Mouse (Mus musculus): ENCODE measurements around the gene Atp5d. TPM values are rescaled to one million over a fixed set of nuclear protein-coding genes. Genes with fewer than 3 reads are reported as not detected.

Atp5d gene
- total RNA-seq, 1 experiment, result 226 TPM

DNA sequence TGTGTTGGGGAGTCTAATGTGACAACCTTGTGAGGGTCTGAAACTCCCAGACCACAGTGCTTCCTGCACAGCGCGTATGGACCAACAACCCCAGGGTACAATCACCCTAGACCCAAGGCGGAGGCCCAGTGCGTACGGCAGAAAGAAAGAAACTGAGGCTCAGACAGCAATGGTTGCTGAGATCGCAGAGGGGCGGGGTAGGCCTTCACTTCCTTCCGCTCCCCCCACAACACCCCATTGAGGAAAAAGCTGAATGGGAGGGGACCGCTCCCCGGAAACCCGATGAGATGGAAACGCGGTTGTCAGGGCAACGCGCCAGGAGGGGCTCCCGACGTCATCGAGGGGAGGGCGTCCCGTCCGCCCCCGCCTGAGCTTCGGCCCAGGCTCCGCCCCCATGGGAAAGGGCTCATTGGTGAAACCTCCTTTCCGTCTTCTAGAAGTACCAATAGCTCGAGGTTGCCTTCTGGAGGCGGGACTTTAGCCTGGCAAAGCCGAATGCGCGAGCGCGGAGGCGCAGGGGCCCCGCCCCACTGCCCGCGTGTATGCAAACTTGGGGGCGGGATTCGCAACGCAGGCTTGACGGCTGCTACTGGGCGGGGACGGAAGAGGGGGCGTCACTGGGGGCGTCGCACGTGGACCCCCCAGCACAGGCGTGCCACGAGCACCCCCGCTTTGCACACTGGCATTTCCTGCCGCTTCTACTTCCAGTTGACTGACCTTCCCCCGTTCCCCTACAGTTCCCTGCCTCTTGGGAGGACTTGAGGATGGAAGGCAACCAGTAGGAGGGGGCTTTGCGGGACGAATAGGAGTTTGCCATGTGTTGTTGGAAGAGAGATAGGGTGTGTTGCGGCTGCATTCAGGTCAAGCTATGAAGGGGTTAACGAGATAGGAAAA is 21.4 kb downstream of the Atp5d start:
- peak overlapping the region; percentile 88 for H3K27ac ChIP-seq (ENCODE audit: insufficient read depth, low read depth, low read length, poor library complexity, severe bottlenecking)
- peaks cover 24% of the 10 kb centered on the region for H3K36me3 ChIP-seq (ENCODE audit: control insufficient read depth, insufficient read depth, low read length, poor library complexity, severe bottlenecking)
- peak; percentile 35; the same call in 1 of the 2 replicates for TF ChIP-seq HCFC1 (IDR thresholded peaks at IDR 0.05; ENCODE audit: borderline replicate concordance, insufficient read depth, low read length)
- no peak for TF ChIP-seq MAFK (IDR thresholded peaks at IDR 0.05; ENCODE audit: insufficient read depth, low read depth, low read length)
- peak; percentile 85 for TF ChIP-seq CHD2 (IDR thresholded peaks at IDR 0.05; ENCODE audit: low read depth, low read length)
- H3K9me3 ChIP-seq (ENCODE audit: control insufficient read depth, insufficient read depth, low read depth, low read length), result no peaks in the 10 kb centered on the region
- peaks cover 4 to 38% of the 10 kb centered on the region in 2 experiments for H3K4me1 ChIP-seq (ENCODE audit: control insufficient read depth in 2 of 2, insufficient read depth in 2 of 2, low read length in 2 of 2, poor library complexity in 1 of 2)
- peak overlapping the region; percentile 45 to 57 for H3K4me3 ChIP-seq (ENCODE audit: insufficient read depth in 1 of 2, low read depth in 1 of 2, low read length in 2 of 2, poor library complexity in 1 of 2, severe bottlenecking in 1 of 2)
- in situ Hi-C loops (cut with MboI; ENCODE audit: low sequenced_read_pairs in 2 of 2, unreplicated experiment in 2 of 2), result no loop called here
- peak overlapping the region; percentile 71 for H3K9ac ChIP-seq (ENCODE audit: insufficient read depth, low read depth, low read length, poor library complexity, severe bottlenecking)
- DNase-seq (ENCODE audit: low read depth, low spot score), result peak; percentile 94

DNA sequence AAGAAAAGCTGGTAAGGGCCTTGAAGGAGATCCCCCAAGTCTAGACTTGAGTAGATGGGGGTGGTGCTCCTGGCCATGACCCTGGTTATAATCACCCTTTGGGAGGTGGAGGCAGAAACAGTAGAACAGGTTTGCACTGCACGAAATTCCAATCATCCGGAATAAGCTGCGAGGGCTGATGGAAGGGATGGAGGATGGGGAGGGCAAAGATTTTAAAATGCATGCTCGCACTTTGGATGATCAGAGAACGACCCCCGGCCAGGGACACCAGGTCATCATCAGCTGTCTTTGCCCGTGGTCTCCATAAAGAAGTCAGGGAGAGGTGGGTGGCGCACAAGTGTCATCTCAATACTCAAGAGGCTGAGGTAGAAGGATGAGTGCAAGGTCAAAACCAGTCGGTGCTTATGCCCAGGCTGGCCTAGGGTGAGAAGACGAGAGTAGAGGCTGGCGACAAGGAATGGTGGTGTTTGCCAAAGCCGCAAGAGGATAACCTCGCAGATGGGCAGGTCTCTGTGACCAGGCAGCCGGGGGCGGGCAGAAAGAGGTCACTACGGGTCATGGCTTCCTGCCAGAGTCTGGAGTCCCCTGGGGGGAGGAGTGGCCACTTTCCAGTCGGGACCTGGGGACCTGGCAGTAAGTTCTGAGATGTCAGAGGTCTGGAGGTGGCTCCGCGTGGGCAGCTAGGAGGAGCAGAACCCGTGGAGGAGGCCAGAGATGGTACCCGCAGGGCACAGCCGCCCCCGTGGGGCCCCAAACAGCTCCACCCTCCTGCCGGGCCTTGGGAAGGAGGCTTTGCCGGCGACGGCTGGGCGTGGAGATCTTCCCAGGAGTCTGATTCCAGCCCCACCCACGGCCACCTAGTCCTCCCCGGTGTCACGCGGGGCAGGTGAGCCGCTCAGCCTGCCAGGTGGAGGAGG is 22.3 kb downstream of the Atp5d start:
- Histone ChIP-seq H3K9ac (ENCODE audit: insufficient read depth, low read depth, low read length, poor library complexity, severe bottlenecking) (peak overlapping the region; percentile 71), H3K4me3 (ENCODE audit: insufficient read depth in 1 of 2, low read depth in 1 of 2, low read length in 2 of 2, poor library complexity in 1 of 2, severe bottlenecking in 1 of 2) (peak overlapping the region; percentile 45 to 57), H3K4me1 (ENCODE audit: control insufficient read depth in 2 of 2, insufficient read depth in 2 of 2, low read length in 2 of 2, poor library complexity in 1 of 2) (peaks cover 7 to 38% of the 10 kb centered on the region in 2 experiments), H3K9me3 (ENCODE audit: control insufficient read depth, insufficient read depth, low read depth, low read length) (no peaks in the 10 kb centered on the region), H3K27ac (ENCODE audit: insufficient read depth, low read depth, low read length, poor library complexity, severe bottlenecking) (peak overlapping the region; percentile 88), H3K36me3 (ENCODE audit: control insufficient read depth, insufficient read depth, low read length, poor library complexity, severe bottlenecking) (peaks cover 15% of the 10 kb centered on the region)
- DNase-seq (ENCODE audit: low read depth, low spot score), result no peak
- in situ Hi-C loops (cut with MboI; ENCODE audit: low sequenced_read_pairs in 2 of 2, unreplicated experiment in 2 of 2), result no loop called here
- TF ChIP-seq ZNF384 (IDR thresholded peaks at IDR 0.05; ENCODE audit: low read depth, low read length), result no peak

DNA sequence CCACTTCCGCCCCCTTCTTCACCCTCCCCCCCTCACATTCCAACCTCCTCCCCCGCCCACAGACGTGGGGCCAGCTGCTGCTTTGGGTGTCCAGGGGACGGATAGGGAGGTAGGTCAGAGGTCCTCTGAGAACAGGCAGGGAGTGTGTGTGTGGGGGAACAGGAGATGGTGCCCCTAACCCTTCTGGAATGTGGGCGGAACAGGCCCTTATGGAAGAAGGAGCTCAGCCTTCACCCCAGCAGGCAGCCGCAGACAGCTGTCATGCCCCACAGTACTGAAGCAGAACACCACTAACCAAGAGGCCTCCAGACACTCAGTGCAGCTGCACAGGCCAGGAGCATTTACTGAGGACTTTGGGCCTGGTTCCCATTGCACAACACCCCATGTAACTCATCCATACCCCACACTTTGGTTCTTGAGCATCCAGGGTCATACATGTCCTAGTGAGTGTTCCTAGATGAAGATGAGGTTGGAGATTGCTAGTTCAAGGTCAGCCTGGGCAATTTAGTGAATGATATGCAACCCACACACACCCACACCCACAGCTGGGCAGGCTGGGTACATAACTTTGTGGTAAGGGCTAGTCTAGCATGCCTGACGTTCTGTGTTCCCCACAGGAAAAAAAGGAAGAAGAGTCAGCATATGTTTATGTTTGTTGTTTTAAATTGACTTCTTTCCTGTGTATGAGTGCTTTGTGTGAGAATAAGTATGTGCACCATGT is 23.2 kb downstream of the Atp5d start:
- in situ Hi-C loops (cut with MboI; ENCODE audit: low sequenced_read_pairs in 2 of 2, unreplicated experiment in 2 of 2), result no loop called here
- Histone ChIP-seq H3K4me1 (ENCODE audit: control insufficient read depth in 2 of 2, insufficient read depth in 2 of 2, low read length in 2 of 2, poor library complexity in 1 of 2) (peaks cover 7 to 41% of the 10 kb centered on the region in 2 experiments), H3K27ac (ENCODE audit: insufficient read depth, low read depth, low read length, poor library complexity, severe bottlenecking) (peak overlapping the region; percentile 88), H3K4me3 (ENCODE audit: insufficient read depth in 1 of 2, low read depth in 1 of 2, low read length in 2 of 2, poor library complexity in 1 of 2, severe bottlenecking in 1 of 2) (peak overlapping the region; percentile 17 to 57; a peak in 2 of 4 replicates), H3K9me3 (ENCODE audit: control insufficient read depth, insufficient read depth, low read depth, low read length) (no peaks in the 10 kb centered on the region), H3K9ac (ENCODE audit: insufficient read depth, low read depth, low read length, poor library complexity, severe bottlenecking) (peak overlapping the region; percentile 20; the same call in 1 of the 2 replicates), H3K36me3 (ENCODE audit: control insufficient read depth, insufficient read depth, low read length, poor library complexity, severe bottlenecking) (peaks cover 5% of the 10 kb centered on the region)
- no peak for DNase-seq (ENCODE audit: low read depth, low spot score)
- TF ChIP-seq MAFK (IDR thresholded peaks at IDR 0.05; ENCODE audit: insufficient read depth, low read depth, low read length) (no peak), CHD2 (IDR thresholded peaks at IDR 0.05; ENCODE audit: low read depth, low read length) (no peak), HCFC1 (IDR thresholded peaks at IDR 0.05; ENCODE audit: borderline replicate concordance, insufficient read depth, low read length) (no peak), ZNF384 (IDR thresholded peaks at IDR 0.05; ENCODE audit: low read depth, low read length) (no peak), ZC3H11A (IDR thresholded peaks at IDR 0.05; ENCODE audit: borderline replicate concordance, low read depth, low read length) (no peak)

DNA sequence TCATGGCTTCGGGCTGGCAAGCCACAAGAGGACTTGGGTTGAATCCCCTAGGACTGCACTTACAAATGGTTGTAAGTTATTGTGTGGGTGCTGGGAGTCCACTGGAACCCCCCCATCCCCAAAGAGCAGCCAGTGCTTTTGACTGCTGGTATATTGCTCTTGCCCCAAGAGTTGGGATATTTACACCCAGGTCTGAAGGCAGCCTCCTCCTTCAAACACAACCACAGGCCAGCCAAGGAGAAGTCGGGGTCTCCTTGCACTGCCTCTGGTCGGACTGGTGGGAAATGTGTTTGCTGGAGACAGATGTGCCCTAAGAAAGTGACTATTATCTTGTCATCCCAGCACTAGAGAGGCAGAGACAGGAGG is 23.8 kb downstream of the Atp5d start:
- in situ Hi-C loops (cut with MboI; ENCODE audit: low sequenced_read_pairs in 2 of 2, unreplicated experiment in 2 of 2), result no loop called here
- Histone ChIP-seq H3K9me3 (ENCODE audit: control insufficient read depth, insufficient read depth, low read depth, low read length) (no peaks in the 10 kb centered on the region), H3K27ac (ENCODE audit: insufficient read depth, low read depth, low read length, poor library complexity, severe bottlenecking) (no peak overlapping the region; the same call in 1 of the 2 replicates), H3K36me3 (ENCODE audit: control insufficient read depth, insufficient read depth, low read length, poor library complexity, severe bottlenecking) (no peaks in the 10 kb centered on the region; the same call in 1 of the 2 replicates), H3K4me1 (ENCODE audit: control insufficient read depth in 2 of 2, insufficient read depth in 2 of 2, low read length in 2 of 2, poor library complexity in 1 of 2) (peaks cover 11 to 41% of the 10 kb centered on the region in 2 experiments), H3K9ac (ENCODE audit: insufficient read depth, low read depth, low read length, poor library complexity, severe bottlenecking) (no peak overlapping the region), H3K4me3 (ENCODE audit: insufficient read depth in 1 of 2, low read depth in 1 of 2, low read length in 2 of 2, poor library complexity in 1 of 2, severe bottlenecking in 1 of 2) (no peak overlapping the region)
- TF ChIP-seq ZNF384 (IDR thresholded peaks at IDR 0.05; ENCODE audit: low read depth, low read length), result no peak
- TF ChIP-seq MAFK (IDR thresholded peaks at IDR 0.05; ENCODE audit: insufficient read depth, low read depth, low read length), result no peak
- no peak for DNase-seq (ENCODE audit: low read depth, low spot score)
